Mouse (Mus musculus) Patski (cell line): ENCODE data around the gene Itgal. TPM values are rescaled to one million over a fixed set of nuclear protein-coding genes. Genes with fewer than 3 reads are reported as not detected.
A peak's percentile ranks its signal among the peaks of the same experiment; 100 is the strongest.
"Not testable (repeated sequence)": the region's sequence is repeated elsewhere in the genome, so short reads cannot be mapped to it uniquely, and the experiment has no call there.

Source experiments
- ATAC-seq: fragments of 100-300 bp; one replicate; pipeline ENCODE4 v1.8.0; 2021
- CTCF ChIA-PET: fragments of 350-600 bp; sonication (Branson Sonifier 250); formaldehyde crosslinking; loops from one replicate; lab custom pipeline; 2022; ENCODE audit warnings: inconsistent platforms; lab: Charles Lee
- POLR2A ChIA-PET: fragments of 350-600 bp; sonication (Branson Sonifier 250); formaldehyde crosslinking; loops from one replicate; lab custom pipeline; 2022; ENCODE audit warnings: antibody characterized with exemption, inconsistent platforms; lab: Charles Lee
- DNase-seq: peaks from one replicate; pipeline ENCODE4 v3.0.0-alpha.2; 2011; ENCODE audit warnings: low read depth, low spot score
- H3K27me3 ChIP-seq: fragments of 371-371 bp; one replicate; pipeline ENCODE4 v1.5.1; 2021
- CTCF ChIP-seq: fragments of 100-300 bp; IDR thresholded peaks from one replicate; pipeline ENCODE4 v1.5.1; 2021
- in situ Hi-C: fragments of 300-500 bp; cut with MboI; formaldehyde crosslinking; loops from 3 replicates; pipeline ENCODE4 v1.11.1; 2018; ENCODE audit warnings: low pct_unique_long_range_greater_than_20kb, mixed read lengths
- polyA plus RNA-seq: library from polyadenylated mRNA; unstranded; gene quantifications from one replicate; pipeline ENCODE4 v1.2.3, GENCODE M21; 2021

The Itgal gene
- polyA plus RNA-seq, 1 experiment from 2014 or later, result 0.30 TPM

DNA sequence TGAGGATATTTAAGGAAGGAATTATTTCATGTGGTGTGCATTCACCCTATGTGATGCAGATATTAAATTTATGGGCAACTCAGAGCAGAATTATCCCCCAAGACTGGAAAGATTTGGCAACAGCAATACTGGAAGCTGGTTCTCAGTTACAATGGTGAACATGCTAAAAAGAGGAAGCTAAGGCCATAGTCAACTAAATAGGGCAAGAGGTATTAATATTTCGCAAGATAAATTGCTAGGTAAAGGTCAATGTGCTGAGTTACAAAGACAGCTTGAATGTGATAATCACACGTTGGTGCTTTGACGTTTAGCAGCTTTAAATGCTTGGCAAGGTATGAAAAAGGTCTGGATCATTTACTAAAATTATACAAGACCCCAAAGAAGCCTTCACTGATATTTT is 59.7 kb downstream of the Itgal start:
- CTCF ChIA-PET, result no interaction called here
- DNase-seq (no peak), ATAC-seq (no peak)
- H3K27me3 ChIP-seq, result peaks cover 27% of the 10 kb centered on the region
- no peak for TF ChIP-seq CTCF
- POLR2A ChIA-PET, result no interaction called here
- in situ Hi-C loops, result no loop called here

DNA sequence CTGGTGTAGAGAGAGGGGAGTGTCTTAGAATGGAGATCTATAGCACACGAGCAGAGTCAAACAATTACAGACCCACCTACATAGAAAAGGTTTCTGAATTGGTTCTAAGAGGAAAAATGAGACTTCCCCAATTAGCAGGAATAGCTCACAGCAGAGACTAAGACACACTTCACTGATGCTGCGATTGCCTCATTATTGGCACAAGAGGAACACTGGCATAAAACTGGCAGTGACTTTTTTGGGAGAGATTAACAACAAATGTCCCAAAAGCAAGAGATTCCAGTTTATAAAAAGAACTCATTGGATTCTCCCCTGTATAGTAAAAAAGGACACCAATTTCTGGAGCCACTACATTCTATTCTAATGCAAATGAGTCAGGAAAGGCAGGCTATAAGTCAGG is 61.8 kb downstream of the Itgal start:
- ChIA-PET CTCF (no interaction called here), POLR2A (interaction anchor here (0.6 kb wide), 2 partner anchors 9 to 152 kb away, joined by 3 to 4 read pairs; no protein-coding TSS in a partner anchor)
- ATAC-seq, result no peak
- DNase-seq, result no peak
- no peak for TF ChIP-seq CTCF
- in situ Hi-C loops, result no loop called here
- peaks cover 27% of the 10 kb centered on the region for H3K27me3 ChIP-seq

DNA sequence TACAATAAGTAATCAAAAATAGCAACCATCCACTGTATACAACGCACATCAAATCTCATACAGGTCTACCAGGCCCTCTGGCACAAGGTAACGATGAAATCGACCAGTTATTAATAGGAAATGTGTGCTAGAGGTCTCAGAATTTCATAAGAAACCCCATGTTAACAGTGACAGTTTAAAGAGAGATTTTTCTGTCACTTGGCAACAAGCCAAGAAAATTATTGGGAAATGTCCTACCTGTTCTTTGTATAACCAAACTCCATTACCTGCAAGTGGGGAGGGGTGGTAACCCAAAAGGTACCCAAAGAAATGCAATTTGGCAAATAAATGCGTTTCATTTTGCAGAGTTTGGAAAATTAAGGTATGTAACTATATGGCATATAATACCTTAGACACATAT is 62.4 kb downstream of the Itgal start:
- in situ Hi-C loops, result no loop called here
- ATAC-seq, result no peak
- no peak for TF ChIP-seq CTCF
- ChIA-PET POLR2A (interaction anchor here (0.6 kb wide), 2 partner anchors 10 to 151 kb away, joined by 3 to 4 read pairs; no protein-coding TSS in a partner anchor), CTCF (no interaction called here)
- peaks cover 27% of the 10 kb centered on the region for H3K27me3 ChIP-seq
- DNase-seq, result no peak

DNA sequence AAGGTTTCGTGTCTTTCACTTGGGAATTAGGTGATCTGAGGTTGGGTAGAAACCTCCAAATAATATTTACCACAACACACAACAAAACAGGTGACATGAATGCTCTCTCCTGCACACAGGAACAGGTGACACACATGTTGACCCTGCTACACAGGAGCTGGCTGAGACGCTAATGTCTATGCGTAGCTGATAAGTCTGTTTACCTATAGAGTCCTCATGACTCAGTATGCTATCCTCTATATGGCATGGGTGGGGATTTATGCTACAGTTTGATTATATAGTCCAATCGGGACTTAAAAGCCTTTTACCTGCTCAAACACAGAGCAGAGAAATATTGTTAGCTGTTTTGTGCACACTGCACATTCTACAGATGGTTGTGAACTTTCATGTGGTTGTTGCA is 64.2 kb downstream of the Itgal start:
- peaks cover 18% of the 10 kb centered on the region for H3K27me3 ChIP-seq
- in situ Hi-C loops, result loop anchor here (5.0 kb wide), 1 partner anchor 107 kb away; no protein-coding TSS in a partner anchor
- TF ChIP-seq CTCF, result no peak
- ChIA-PET POLR2A (no interaction called here), CTCF (no interaction called here)
- no peak for DNase-seq
- ATAC-seq, result no peak

DNA sequence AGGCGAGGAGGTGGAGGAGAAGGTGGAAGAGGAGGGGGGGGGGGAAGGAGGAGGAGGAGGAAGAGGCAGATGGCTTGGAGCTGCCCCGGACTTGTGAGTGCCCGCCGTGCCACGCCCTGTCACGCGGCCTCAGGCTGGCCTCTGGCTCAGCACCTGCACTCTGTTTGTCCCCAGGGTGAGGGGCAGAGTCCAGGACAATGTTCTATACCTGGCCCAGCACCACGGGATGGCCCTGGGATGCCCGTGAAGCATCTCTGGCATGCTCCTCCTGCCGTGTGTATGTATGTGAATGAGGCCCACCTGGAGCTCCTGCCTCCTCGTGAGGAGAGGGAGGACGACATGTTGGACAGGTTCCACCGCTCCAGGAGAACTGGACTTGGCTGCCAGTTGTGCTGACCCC is 65.4 kb downstream of the Itgal start:
- ATAC-seq, result no peak
- CTCF ChIA-PET, result interaction anchor here (0.8 to 1.2 kb wide), 3 partner anchors 24 to 118 kb away, joined by 3 read pairs; no protein-coding TSS in a partner anchor
- POLR2A ChIA-PET, result interaction anchor here (0.6 to 0.7 kb wide), 2 partner anchors 123 to 237 kb away, joined by 3 to 4 read pairs; no protein-coding TSS in a partner anchor
- H3K27me3 ChIP-seq, result peaks cover 11% of the 10 kb centered on the region
- no peak for DNase-seq
- in situ Hi-C loops, result loop anchor here (5.0 kb wide), 1 partner anchor 106 kb away; no protein-coding TSS in a partner anchor
- TF ChIP-seq CTCF, result no peak

DNA sequence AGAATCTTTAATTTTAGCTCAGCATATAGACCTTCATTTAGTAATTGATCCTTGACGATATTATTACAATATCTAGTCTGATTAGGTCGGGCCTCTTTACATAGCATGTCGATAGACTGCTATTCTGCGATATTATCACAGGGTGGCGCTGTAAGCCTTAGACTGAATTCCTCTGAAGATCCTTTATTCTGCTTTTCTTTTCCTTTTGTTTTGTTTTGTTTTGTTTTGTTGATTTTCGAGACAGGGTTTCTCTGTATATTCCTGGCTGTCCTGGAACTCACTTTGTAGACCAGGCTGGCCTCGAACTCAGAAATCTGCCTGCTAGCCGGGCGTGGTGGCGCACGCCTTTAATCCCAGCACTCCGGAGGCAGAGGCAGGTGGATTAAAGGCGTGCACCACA is 66.4 kb downstream of the Itgal start:
- POLR2A ChIA-PET, DNase-seq, ATAC-seq, H3K27me3 ChIP-seq: not testable (repeated sequence)
- in situ Hi-C loops, result loop anchor here (5.0 kb wide), 1 partner anchor 105 kb away; no protein-coding TSS in a partner anchor
- peak; percentile 71 for TF ChIP-seq CTCF
- CTCF ChIA-PET, result interaction anchor here (0.6 to 1.1 kb wide), 3 partner anchors 25 to 133 kb away, joined by 3 read pairs; no protein-coding TSS in a partner anchor

DNA sequence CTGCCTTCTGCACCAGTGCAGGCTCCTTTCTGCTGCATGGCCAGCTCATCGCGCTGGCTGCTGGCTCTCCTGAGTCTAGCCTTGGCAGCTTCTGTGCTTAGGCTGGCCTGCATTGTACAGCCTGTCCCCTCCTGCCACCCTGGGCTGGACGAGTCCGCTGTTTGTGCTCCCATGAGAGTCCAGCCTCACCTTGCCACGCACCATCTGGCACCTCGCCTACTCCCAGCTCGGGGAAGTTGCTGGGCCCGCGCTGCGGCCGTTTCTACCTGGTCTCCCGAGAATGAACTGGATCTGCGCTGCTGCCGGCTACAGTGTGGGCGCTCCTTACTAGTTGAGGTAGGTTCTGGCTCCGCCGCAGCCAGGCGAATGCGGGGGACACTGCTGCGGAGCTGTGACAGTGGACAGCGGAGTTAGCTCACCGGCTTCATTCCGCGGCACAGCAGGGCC is 67.4 kb downstream of the Itgal start:
- H3K27me3 ChIP-seq, result no peaks in the 10 kb centered on the region
- ChIA-PET POLR2A (no interaction called here), CTCF (no interaction called here)
- TF ChIP-seq CTCF, result no peak
- ATAC-seq (no peak), DNase-seq (no peak)
- in situ Hi-C loops, result loop anchor here (5.0 kb wide), 1 partner anchor 104 kb away; no protein-coding TSS in a partner anchor

DNA sequence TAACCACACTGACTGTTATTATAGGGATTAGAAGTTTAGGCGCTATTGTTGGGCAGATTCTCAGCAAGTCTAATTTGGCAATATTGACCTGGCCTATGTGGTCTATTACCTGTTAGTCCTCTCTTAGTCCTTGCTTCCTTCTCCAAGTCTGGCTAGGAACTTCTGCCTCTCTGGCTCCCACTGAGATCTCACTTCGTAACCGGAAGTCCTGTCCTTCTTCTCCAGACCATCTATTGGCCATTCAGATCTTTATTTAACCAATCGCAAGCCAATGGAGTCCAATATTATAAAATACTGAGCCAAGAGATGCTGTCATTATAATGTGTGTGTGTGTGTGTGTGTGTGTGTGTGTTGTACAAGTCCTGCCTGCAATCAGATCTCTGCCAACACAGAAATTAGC is 68.1 kb downstream of the Itgal start:
- in situ Hi-C loops, result loop anchor here (5.0 kb wide), 1 partner anchor 103 kb away; no protein-coding TSS in a partner anchor
- H3K27me3 ChIP-seq, result no peaks in the 10 kb centered on the region
- ATAC-seq (no peak), DNase-seq (no peak)
- CTCF ChIA-PET, result no interaction called here
- POLR2A ChIA-PET, result no interaction called here
- TF ChIP-seq CTCF, result no peak

DNA sequence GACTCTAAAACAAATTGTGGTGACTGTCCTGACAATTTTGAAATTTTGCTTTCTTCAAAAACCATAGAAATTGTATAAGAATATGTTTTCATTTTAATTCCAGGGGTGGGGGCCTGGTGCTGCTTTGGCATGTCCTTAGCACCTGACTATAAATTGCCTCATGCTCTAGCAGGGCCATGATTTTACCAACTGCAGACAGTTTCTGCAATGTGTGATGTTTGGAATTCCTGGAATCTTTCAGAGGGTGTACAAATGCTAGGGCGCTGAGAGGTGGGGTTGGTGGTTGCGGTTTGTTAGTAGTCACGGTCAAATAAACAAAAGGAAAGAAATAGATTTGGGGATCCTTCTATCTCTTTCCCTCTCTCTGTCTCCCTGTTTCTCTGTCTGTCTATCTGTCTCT is 70.2 kb downstream of the Itgal start:
- TF ChIP-seq CTCF, result no peak
- ChIA-PET CTCF (no interaction called here), POLR2A (no interaction called here)
- in situ Hi-C loops, result no loop called here
- ATAC-seq, result peak; percentile 83
- no peak for DNase-seq
- H3K27me3 ChIP-seq, result no peaks in the 10 kb centered on the region

DNA sequence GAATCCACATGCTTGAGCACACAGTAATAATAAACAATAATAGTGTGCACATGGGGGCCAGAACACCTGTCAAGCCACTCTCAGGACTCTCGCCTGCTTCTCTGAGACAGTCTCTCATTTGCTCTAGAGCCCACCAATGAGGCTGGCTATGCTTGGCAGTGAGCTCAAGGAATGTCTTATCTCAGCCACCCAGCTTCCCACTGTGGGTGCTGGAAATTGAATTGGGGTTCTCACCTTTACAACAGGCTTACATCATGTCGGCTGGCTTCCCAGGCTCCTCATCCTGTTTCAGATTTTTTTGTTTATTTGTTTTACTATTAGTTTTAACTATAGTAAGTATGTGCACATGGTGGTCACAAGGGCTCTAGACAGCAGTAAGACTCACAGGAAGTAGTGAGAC is 75.2 kb downstream of the Itgal start:
- ChIA-PET CTCF (no interaction called here), POLR2A (no interaction called here)
- ATAC-seq (no peak), DNase-seq (no peak)
- no peaks in the 10 kb centered on the region for H3K27me3 ChIP-seq
- TF ChIP-seq CTCF, result no peak
- in situ Hi-C loops, result no loop called here

DNA sequence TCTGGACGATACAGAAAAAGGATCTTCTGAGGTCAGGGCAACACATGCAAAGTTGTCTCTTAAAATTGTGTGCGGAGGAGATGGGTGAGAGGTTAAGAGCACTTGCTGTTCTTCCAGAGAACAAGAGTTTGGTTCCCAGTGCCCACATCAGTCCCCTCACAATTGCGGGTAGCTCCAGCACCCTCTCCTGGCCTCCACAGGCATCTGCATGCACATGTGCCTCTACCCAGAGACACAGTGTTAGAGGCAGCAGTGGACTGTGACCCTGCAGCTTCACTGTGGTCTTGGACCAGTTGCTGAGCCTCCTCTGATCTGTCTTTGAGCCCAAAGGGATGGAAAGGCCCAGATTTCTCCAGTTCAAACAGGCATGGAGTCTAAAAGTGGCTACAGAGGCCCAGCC is 75.8 kb downstream of the Itgal start:
- DNase-seq, CTCF ChIA-PET, H3K27me3 ChIP-seq, ATAC-seq, in situ Hi-C loops, POLR2A ChIA-PET: not testable (repeated sequence)
